Mouse (Mus musculus) granulocyte monocyte progenitor cell, adult 5-6 weeks (primary cell): ENCODE measurements around the gene Cd244a. TPM values are rescaled to one million over a fixed set of nuclear protein-coding genes. Genes with fewer than 3 reads are reported as not detected.
A peak's percentile ranks its signal among the peaks of the same experiment; 100 is the strongest.

ENCODE experiments used
- ATAC-seq: replicated peaks from 2 replicates; pipeline ENCODE4 v1.8.0; 2016; ENCODE audit warnings: mild to moderate bottlenecking, moderate TSS enrichment, inconsistent platforms; ENCODE audit not compliant: poor library complexity, severe bottlenecking
- total RNA-seq, 2 experiments: library from RNA; stranded (forward) in 1 of 2; stranded (reverse) in 1 of 2; fragments of 200-712, 200-1000 nt in 1 of 2; fragments of >200 nt in 1 of 2; fragmentation: Nextera tagmentation in 1 of 2; gene quantifications; 2 replicates each; pipeline ENCODE4 v1.2.3; 2014 to 2017

Gene Cd244a
- 5.5 and 6.7 TPM in 2 replicates for total RNA-seq (2014; fragmentation: Nextera tagmentation)
- 5.6 and 7.9 TPM in 2 replicates for total RNA-seq (2017)

GRCm38 (mm10) chr1:171558898-171559297 lies at the start of gene Cd244a:
Gene Cd244a (plus strand): TSS chr1:171559193.
- ATAC-seq: peak; percentile 76

- no peak; the same call in 1 of the 2 replicates for ATAC-seq
Observed at GRCm38 (mm10) chr1:171513234-171513633, 45.8 kb upstream of the Cd244a start.

GRCm38 (mm10) chr1:171513760-171514159 lies 45.2 kb upstream of the Cd244a start:
- no peak for ATAC-seq

DNA sequence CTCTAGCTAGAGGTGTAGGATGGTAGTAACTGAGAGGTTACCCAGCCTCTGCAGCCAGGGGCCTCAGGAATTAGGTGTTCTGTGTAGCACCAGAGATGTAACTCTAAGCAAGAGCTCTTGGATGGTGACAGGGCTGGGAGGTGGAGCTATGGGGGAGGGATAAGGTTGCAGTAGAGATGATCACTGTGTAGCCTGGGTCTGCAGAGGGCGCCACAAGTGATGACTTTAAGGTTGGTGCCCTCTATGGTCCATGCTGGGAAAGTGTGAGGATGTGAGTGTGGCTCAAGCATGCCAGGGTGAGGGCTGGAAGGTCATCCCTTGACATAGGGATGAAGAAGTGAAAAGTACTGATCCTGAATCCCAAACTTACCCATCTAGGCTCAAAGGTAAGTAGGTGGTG lies 44.0 kb upstream of the Cd244a start:
- peak; percentile 93 for ATAC-seq

DNA sequence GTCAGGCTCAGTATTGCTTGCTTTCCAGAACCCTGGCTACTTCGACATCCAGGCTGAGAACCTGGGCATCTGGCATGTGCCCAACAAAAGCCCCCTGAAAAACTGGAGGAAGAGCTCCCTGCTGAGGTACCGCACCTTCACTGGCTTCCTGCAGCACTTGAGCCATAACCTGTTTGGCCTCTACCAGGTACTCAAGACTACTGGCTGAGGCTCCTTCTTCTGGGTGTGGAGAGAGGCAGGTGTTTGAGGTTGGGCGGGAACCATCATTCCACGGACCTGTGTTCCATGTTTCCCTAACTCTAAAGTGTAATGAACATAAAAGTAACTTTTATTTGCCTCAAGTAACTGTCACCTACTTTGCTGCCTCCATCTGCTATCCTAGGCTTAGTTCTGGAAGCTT lies 43.4 kb upstream of the Cd244a start:
- ATAC-seq: no peak

GRCm38 (mm10) chr1:171531367-171531766 lies 27.6 kb upstream of the Cd244a start:
- ATAC-seq: no peak

DNA sequence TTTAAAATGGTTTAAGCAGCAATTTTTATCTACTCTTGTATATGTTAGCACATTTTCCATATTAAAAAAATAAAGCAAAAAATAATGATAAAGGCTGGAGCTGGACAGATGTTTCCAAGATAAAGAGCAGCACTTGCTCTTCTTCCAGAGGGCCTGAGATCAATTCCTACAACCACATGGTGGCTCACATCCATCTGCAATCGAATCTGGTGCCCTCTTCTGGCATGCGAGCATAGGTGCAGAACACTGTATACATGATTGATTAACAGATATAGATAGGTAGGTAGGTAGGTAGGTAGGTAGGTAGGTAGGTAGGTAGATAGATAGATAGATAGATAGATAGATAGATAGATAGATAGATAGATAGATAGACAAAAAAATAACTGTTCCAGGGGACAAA lies 26.2 kb upstream of the Cd244a start:
- ATAC-seq: peak; percentile 67

- ATAC-seq: no peak
Observed at GRCm38 (mm10) chr1:171534557-171534956, 24.4 kb upstream of the Cd244a start.

- no peak for ATAC-seq
Observed at GRCm38 (mm10) chr1:171535194-171535593, 23.8 kb upstream of the Cd244a start, which contains the start of gene Itln1. Gene Itln1 (minus strand): TSS chr1:171535294.

- no peak for ATAC-seq
Observed at GRCm38 (mm10) chr1:171540694-171541093, 18.3 kb upstream of the Cd244a start.

DNA sequence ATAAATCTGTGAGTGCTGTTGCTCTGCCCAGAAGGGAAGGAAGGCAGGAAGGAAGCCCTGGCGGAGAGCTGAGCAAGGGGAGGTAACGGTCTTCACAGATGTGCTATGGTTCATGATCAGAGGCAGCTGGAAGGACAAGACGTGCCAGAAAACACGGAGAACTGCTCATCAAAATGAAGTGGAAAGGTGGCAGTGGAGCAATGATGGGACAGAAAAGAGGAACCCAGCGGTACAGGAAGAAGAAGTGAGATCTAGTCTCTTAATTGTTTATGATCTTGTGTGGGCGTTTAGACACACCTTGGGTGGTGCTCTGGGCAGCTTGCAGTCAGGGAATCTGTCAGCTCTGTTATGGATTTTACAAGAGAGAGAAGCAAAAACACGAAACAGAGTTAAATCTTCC lies 7.7 kb upstream of the Cd244a start:
- peak; percentile 83 for ATAC-seq

DNA sequence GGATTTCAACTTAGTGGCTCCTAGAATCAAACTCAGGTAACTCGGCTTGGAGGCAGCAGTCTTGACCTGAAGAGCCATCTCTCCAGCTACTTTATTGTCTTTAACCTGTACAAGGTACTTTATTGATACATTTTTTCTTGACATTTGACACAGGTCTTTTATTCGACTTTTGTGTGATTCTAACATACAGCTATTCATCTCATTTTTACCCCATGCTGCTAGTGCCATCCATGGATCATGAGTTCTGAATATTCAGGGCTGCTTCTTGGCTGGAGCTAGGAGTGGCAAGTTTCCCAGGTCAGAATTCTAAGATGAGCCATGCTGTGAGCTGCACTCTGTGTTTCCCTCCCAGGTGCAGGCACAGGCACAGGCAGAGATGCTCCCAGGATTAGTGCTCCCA lies 6.8 kb upstream of the Cd244a start:
- ATAC-seq: no peak

GRCm38 (mm10) chr1:171553359-171554341 lies 5.3 kb upstream of the Cd244a start:
- ATAC-seq: peak; percentile 70

GRCm38 (mm10) chr1:171556366-171556765 lies 2.6 kb upstream of the Cd244a start:
- no peak for ATAC-seq

DNA sequence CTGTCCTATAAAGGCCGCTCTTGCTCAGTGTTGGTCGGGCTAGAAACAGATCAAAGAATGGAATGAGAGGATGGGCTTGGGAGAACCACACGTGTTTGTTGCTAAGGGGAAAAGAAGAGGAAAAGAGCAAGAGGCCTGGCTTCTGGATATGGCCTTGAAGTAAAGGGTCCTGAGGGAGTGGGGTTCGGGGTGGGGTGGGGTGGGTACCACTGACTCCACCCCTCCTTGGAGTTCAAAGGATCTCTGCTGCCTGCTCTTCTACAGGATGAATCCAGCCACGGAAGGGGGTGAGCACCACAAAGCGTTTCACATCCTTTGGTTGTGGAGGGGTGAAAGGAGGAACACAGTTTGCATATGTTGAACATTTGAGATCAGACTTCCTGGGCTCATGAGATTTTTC lies 586 bp upstream of the Cd244a start:
- ATAC-seq: no peak

DNA sequence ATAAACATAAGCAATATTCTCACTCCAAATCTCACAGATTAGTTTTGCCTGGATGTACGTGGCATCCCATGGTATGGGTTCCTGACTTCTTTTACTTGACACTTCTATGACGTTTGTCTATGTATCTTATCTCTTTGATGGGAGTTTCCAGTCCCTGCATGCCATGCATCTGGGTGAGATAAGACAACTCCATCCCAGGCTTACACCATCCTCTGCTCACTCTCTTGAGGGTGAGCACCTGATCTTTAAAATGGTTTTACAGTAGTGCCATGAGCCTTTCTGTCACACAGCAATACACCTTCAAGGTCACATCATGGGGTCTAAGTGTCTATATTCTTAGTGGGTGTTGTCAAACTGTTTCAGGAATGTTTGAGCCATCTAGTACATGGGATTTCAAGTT lies 1.3 kb downstream of the Cd244a start:
- no peak for ATAC-seq

- ATAC-seq: peak; percentile 51
Observed at GRCm38 (mm10) chr1:171561200-171561599, 2.2 kb downstream of the Cd244a start.

DNA sequence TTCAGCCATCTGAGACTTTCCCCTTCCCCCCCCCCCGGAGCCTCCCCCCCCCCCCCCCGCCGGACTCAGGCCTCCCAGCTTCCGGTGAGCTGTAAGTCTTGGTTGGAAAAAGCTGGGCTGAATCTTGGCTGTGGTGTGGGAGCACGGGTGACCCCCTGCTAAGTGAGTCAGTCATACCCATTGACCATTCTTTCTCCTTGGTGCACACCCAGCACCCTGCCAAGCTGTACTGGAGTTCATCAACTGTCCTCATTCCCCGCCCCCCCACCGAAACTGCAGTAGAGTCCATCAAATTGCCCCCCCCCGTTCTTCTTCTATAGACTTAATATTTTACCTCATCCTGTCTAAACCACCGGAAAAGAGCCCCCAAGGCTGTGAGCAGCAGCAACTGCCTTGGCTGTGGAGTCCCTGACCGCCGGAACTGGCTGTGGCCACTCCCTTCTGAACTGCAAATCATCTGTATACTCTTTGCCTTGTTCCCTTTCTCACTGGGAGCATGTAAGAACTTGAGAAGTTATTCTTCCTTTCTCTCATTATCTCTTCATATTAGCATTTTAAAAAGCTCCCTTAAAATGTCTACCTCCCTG lies 2.7 kb downstream of the Cd244a start:
- ATAC-seq: peak; percentile 36

DNA sequence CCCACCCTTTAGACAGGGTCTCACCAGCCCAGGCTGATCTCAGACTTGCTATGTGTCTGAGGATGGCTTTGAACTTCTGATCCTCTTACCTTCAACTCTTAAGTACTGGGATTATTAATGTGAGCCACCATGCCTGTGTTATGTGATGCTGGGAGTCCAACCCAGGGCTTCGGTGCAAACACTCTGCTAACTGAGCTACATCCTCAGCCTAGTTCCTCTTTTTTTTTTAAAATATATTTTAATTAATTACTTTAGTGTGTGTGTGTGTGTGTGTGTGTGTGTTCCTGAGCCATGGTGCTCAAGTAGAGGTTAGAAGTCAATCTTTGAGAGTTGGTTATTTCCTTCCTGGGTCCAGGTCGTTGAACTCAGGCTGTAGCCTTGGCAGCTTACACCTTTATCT lies 4.0 kb downstream of the Cd244a start:
- no peak for ATAC-seq

- peak; percentile 56 for ATAC-seq
Observed at GRCm38 (mm10) chr1:171564247-171564646, 5.3 kb downstream of the Cd244a start.

- no peak for ATAC-seq
Observed at GRCm38 (mm10) chr1:171565888-171566287, 6.9 kb downstream of the Cd244a start.
